Mouse (Mus musculus): ENCODE measurements around the gene Aloxe3.

- no peak for TF ChIP-seq CTCF (IDR thresholded peaks at IDR 0.05; ENCODE audit: borderline replicate concordance, insufficient read depth, low read depth, low read length)
- no peak for TF ChIP-seq POLR2A (IDR thresholded peaks at IDR 0.05; ENCODE audit: borderline replicate concordance, insufficient read depth, low read length)
These were observed 8.9 kb upstream of the Aloxe3 start for GRCm38 (mm10) chr11:69116843-69117242.

Data from cerebellum, adult 2 months (tissue).